In genomic region chr2:43248671-43249070, GRCm38 (mm10) we compare ENCODE assay signal across 18 mouse cellular contexts.
"Had no signal": no experiment of that assay in that cellular context is flagged by ENCODE, and none has a peak within 500 bp of the region (broad histone marks: within the 10 kb centered on the region; RNA-seq: fewer than 3 reads in every experiment).

No protein-coding gene starts in this region.

- H3K9ac ChIP-seq: liver, embryonic 13.5 days; neural tube, embryonic 13.5 days; stomach, embryonic 15.5 days had no signal

- H3K9me3 ChIP-seq: liver, embryonic 13.5 days; neural tube, embryonic 13.5 days; stomach, embryonic 15.5 days had no signal

- H3K4me3 ChIP-seq: left cerebral cortex, adult 2 months; liver, embryonic 13.5 days; myocyte; neural tube, embryonic 13.5 days; stomach, embryonic 15.5 days had no signal

- H3K4me2 ChIP-seq: liver, embryonic 13.5 days; midbrain, embryonic 11.5 days; neural tube, embryonic 13.5 days; stomach, embryonic 15.5 days had no signal

- H3K27ac ChIP-seq: left cerebral cortex, adult 2 months; liver, embryonic 13.5 days; neural tube, embryonic 13.5 days; stomach, embryonic 15.5 days had no signal

- H3K27me3 ChIP-seq: liver, embryonic 13.5 days; neural tube, embryonic 13.5 days; stomach, embryonic 15.5 days had no signal

- H3K36me3 ChIP-seq: liver, embryonic 13.5 days; neural tube, embryonic 13.5 days; stomach, embryonic 15.5 days had no signal

- H3K4me1 ChIP-seq: liver, embryonic 13.5 days; neural tube, embryonic 13.5 days; stomach, embryonic 15.5 days had no signal

- DNase-seq: kidney, postnatal 14 days; kidney, postnatal 4 days; layer of hippocampus, adult 9-11 months; layer of hippocampus, postnatal 36 days; liver, embryonic 13.5 days; lung, adult 2 months; lung, postnatal 14 days; lung, postnatal 4 days; midbrain, embryonic 14.5 days; retina, postnatal 1 day; right cerebral cortex, postnatal 25 days; spleen, adult 18-20 months; thymus, postnatal 4 days had no signal
